Mouse (Mus musculus) liver (tissue): Measurements from ENCODE around the gene Cst13.

ENCODE experiments used
- DNase-seq: peaks from one replicate; pipeline ENCODE4 v3.0.0-alpha.2; 2020; ENCODE audit warnings: mixed read lengths

Cst13 gene

GRCm38 (mm10) chr2:148875335-148875811 lies 55.5 kb downstream of the Cst13 start, which contains the start of gene Cst3:
Gene Cst3 (minus strand): TSS chr2:148875692.
- DNase-seq, result peak; percentile 91

GRCm38 (mm10) chr2:148877016-148877770 lies 57.3 kb downstream of the Cst13 start:
- no peak for DNase-seq

DNA sequence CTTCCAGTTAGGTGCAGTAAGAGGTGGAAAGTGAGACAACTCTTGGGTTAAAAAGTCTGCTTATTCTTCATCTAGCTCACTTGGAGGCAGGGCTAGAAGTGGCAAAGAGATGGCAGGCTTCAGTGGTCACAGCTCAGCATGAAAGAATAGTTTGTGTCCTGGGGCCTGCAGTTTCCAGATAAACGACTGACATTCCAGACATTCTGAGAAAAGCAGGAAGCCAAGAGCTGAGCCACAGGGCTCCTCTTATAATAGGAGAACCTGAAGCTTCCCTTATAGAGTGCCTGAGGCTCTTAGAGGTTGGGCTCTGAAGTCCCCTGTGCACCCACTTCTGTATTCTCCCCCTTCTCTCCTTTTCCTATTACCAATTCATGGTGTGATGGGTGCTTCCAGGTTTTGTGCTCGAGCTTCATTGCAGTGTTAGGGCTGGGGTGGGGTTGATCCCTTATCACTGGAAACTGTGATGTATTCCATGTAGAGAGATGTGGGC lies 58.8 kb downstream of the Cst13 start:
- no peak for DNase-seq

DNA sequence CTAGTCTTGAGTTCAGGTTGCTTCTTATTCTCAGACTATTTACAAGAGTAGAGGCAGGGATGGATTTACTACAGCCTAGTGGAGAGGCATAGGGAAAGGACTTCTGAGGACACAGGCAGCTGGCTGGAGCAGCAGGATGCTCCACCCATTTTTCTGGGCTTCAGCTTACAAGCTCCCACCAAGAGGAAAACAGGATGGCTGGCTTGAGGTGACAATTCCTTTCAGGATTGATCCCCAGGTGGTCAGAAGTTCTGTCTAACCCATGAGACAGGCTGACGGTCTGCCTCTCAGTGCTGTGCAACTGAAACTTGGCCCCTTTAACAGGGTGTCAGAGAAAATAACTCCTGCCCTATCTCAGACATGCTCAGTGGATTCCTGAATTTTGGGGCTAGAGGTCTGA lies 59.3 kb downstream of the Cst13 start:
- no peak for DNase-seq
